Mouse (Mus musculus): ENCODE measurements around the gene Twist2.

Twist2 gene

GRCm38 (mm10) chr1:91873572-91874285 lies 72.5 kb downstream of the Twist2 start:
- no peak for DNase-seq (ENCODE audit: low spot score in 2 of 2)

GRCm38 (mm10) chr1:91874633-91875032 lies 73.4 kb downstream of the Twist2 start:
- peak; percentile 33 to 43 for DNase-seq (ENCODE audit: low spot score in 2 of 2)

- DNase-seq (ENCODE audit: low spot score in 2 of 2), result no peak
Observed at GRCm38 (mm10) chr1:91875042-91875720, 73.9 kb downstream of the Twist2 start.

- no peak for DNase-seq (ENCODE audit: low spot score in 2 of 2)
Observed at GRCm38 (mm10) chr1:91878696-91879095, 77.4 kb downstream of the Twist2 start.

- DNase-seq (ENCODE audit: low spot score in 2 of 2), result no peak
Observed at GRCm38 (mm10) chr1:91880156-91880555, 78.9 kb downstream of the Twist2 start.

- DNase-seq (ENCODE audit: low spot score in 2 of 2), result no peak
Observed at GRCm38 (mm10) chr1:91880899-91881298, 79.6 kb downstream of the Twist2 start.

GRCm38 (mm10) chr1:91883115-91883514 lies 81.9 kb downstream of the Twist2 start:
- no peak for DNase-seq (ENCODE audit: low spot score in 2 of 2)

- no peak for DNase-seq (ENCODE audit: low spot score in 2 of 2)
Observed at GRCm38 (mm10) chr1:91893598-91893997, 92.3 kb downstream of the Twist2 start.

- no peak for DNase-seq (ENCODE audit: low spot score in 2 of 2)
Observed at GRCm38 (mm10) chr1:91894286-91894685, 93.0 kb downstream of the Twist2 start.

GRCm38 (mm10) chr1:91897078-91897477 lies 95.8 kb downstream of the Twist2 start:
- DNase-seq (ENCODE audit: low spot score in 2 of 2), result no peak

All from natural killer cell, adult 2 months (primary cell).